ENCODE assay signal across 8 mouse cellular contexts in the genomic region with DNA sequence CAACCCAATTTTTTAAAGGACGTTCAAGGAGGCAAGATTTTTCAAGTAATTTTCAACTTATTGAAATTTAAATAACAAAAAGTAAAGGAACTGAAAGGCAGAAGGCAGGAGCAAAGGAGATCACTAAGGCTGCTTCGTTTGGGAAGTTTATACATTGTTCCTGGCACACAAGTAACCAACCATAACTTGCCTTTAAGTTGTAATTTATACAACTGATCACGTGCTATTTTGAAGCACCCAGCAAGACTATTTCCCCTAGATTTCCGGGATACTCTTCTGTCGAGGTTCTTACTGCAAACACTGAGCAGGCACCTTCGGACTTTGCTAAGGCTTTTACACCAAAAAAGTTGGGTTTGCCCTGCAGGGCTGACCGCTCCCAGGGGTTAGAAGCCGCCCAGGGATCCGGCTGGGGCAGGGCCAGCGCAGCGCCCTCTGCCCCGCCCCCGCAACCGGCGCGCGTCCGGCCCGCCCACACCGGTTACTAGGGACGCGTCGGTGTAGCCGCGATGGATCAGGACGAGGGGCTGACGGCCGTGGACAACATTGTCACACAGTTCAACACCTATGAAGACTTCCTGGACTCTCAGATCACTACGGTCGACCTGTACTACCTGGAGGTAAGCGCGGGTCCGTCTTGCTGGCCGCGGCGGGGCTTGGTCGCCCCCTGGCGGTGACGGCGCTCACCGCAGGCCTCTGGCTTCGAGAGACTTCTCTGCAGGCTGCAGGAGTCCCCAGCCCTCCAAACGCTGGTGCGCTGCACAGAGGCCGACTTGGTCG. TPM values are rescaled to one million over a fixed set of nuclear protein-coding genes. Genes with fewer than 3 reads are reported as not detected.
DNase-seq lines count a peak whose midpoint lies in the region; ATAC-seq lines count a peak whose summit lies in the region.

A gene (plus strand): TSS at position 457 of the 777 bp plus-strand sequence.

- H3K27ac ChIP-seq in intestine, embryonic 14.5 days (ENCODE audit: low read depth): no peak within 1 kb of the TSS

- intact Hi-C loops in left cerebral cortex, postnatal 10 days (cut with DNase I): loop anchor here (2.0 to 5.0 kb wide), 3 partner anchors 117 to 1202 kb away; no protein-coding TSS in a partner anchor

- peak; percentile 41 for DNase-seq in adipocyte (ENCODE audit: low spot score)
- peak; percentile 70 for DNase-seq in embryo, embryonic 10 days (ENCODE audit: low spot score)
- peak; percentile 62 for DNase-seq in gastrocnemius, postnatal 25 days
- peak; percentile 97 for DNase-seq in intestine, embryonic 14.5 days (ENCODE audit: low spot score)
- peak; percentile 74 to 78 for DNase-seq in left cerebral cortex, postnatal 10 days (ENCODE audit: extremely low spot score in 1 of 2, low spot score in 2 of 2)
- peak; percentile 82 for DNase-seq in right cerebral cortex, postnatal 25 days
- peak; percentile 78 to 81 for DNase-seq in urinary bladder, postnatal 36 days (ENCODE audit: low spot score in 2 of 2)

- H3K4me3 ChIP-seq in intestine, embryonic 14.5 days (ENCODE audit: low read depth, low read length): peak within 1 kb of the TSS; percentile 69

- H3K9ac ChIP-seq in intestine, embryonic 14.5 days (ENCODE audit: low read length): peak within 1 kb of the TSS; percentile 2; the same call in 1 of the 2 replicates

- no peaks in the 10 kb centered on the region for H3K36me3 ChIP-seq in intestine, embryonic 14.5 days (ENCODE audit: control insufficient read depth, insufficient read depth, low read length)

- H3K4me1 ChIP-seq in intestine, embryonic 14.5 days (replicated peaks; ENCODE audit: control insufficient read depth, insufficient read depth, low read length): no peaks in the 10 kb centered on the region

- ATAC-seq in intestine, embryonic 14.5 days (replicated peaks; ENCODE audit: low FRiP score, low TSS enrichment, low read depth): peak; percentile 96
- ATAC-seq in megakaryocyte-erythroid progenitor cell, adult 5-6 weeks (replicated peaks; ENCODE audit: low FRiP score, low TSS enrichment, poor library complexity, severe bottlenecking): peak; percentile 99

- peak within 1 kb of the TSS; percentile 56 for H3K4me2 ChIP-seq in intestine, embryonic 14.5 days (ENCODE audit: low read length)

- no peaks in the 10 kb centered on the region for H3K27me3 ChIP-seq in intestine, embryonic 14.5 days (replicated peaks; ENCODE audit: control insufficient read depth, insufficient read depth, low read length)

- H3K9me3 ChIP-seq in intestine, embryonic 14.5 days (ENCODE audit: control insufficient read depth, low read length): no peaks in the 10 kb centered on the region

- 1% methylated on average over 46 of the region's 46 CpGs for WGBS in intestine, embryonic 14.5 days

RNA-seq across cellular contexts. Expression of the gene that starts here (rescaled TPM):
- not detected for total RNA-seq in gastrocnemius, postnatal 25 days (2021)
- polyA plus RNA-seq in intestine, embryonic 14.5 days (2014; fragmentation: Nextera tagmentation; extraction: Ambion mirVana): 0.36 TPM in 1 of 2 replicates, not detected in the other
- 1 to 10 TPM in 1 of 2 experiments, under 1 TPM in 1; 0.79 to 1.1 TPM for total RNA-seq in left cerebral cortex, postnatal 10 days (2021)
- total RNA-seq in megakaryocyte-erythroid progenitor cell, adult 5-6 weeks (2014; fragmentation: Nextera tagmentation): not detected in 2 replicates
- not detected in 2 replicates for total RNA-seq in megakaryocyte-erythroid progenitor cell, adult 5-6 weeks (2017)

Comparison
In these comparisons a context has a peak if more than half of its experiments do, and no peak if none do; other contexts are left out.
1. Peak in DNase-seq in gastrocnemius, postnatal 25 days; RNA of the gene not detected or under 1 TPM.
2. Peak in DNase-seq, ATAC-seq, H3K4me3 ChIP-seq, H3K9ac ChIP-seq and H3K4me2 ChIP-seq in intestine, embryonic 14.5 days; RNA of the gene not detected or under 1 TPM.
3. Peak in ATAC-seq in megakaryocyte-erythroid progenitor cell, adult 5-6 weeks; RNA of the gene not detected or under 1 TPM.
4. DNase-seq: peak in every context shown above with its lines; median percentile 97 in intestine, embryonic 14.5 days; 82 in right cerebral cortex, postnatal 25 days; 80 in urinary bladder, postnatal 36 days; 76 in left cerebral cortex, postnatal 10 days; 70 in embryo, embryonic 10 days; 62 in gastrocnemius, postnatal 25 days; 41 in adipocyte.